Mouse (Mus musculus): ENCODE data around the gene Aldh3a1. TPM values are rescaled to one million over a fixed set of nuclear protein-coding genes. Genes with fewer than 3 reads are reported as not detected.
"Not testable (repeated sequence)": the region's sequence is repeated elsewhere in the genome, so short reads cannot be mapped to it uniquely, and the experiment has no call there.

The Aldh3a1 gene
- polyA plus RNA-seq, 1 experiment from 2014 or later = 0.10 TPM

GRCm38 (mm10) chr11:61164366-61164765 is 43.0 kb upstream of the Aldh3a1 start:
- no peak for ATAC-seq
- Histone ChIP-seq H3K9ac (ENCODE audit: low read depth, low read length) (no peak overlapping the region), H3K36me3 (ENCODE audit: control insufficient read depth, insufficient read depth) (peaks cover 85% of the 10 kb centered on the region), H3K4me2 (replicated peaks; ENCODE audit: low read depth) (no peak overlapping the region), H3K4me3 (ENCODE audit: low read depth, low read length) (no peak overlapping the region), H3K4me1 (replicated peaks; ENCODE audit: control insufficient read depth, insufficient read depth, low read length) (no peaks in the 10 kb centered on the region), H3K27me3 (replicated peaks; ENCODE audit: control insufficient read depth, insufficient read depth, low read length) (no peaks in the 10 kb centered on the region), H3K27ac (ENCODE audit: low read depth, low read length) (peak overlapping the region; percentile 16), H3K9me3 (ENCODE audit: control insufficient read depth) (no peaks in the 10 kb centered on the region)
- TF ChIP-seq CTCF (IDR thresholded peaks at IDR 0.05; ENCODE audit: low read depth) = no peak
- 97% methylated on average over 6 of the region's 6 CpGs for WGBS

GRCm38 (mm10) chr11:61164881-61165280 is 42.5 kb upstream of the Aldh3a1 start:
- WGBS = 89% methylated on average over 10 of the region's 10 CpGs
- Histone ChIP-seq H3K36me3 (ENCODE audit: control insufficient read depth, insufficient read depth) (peaks cover 80% of the 10 kb centered on the region), H3K4me2 (replicated peaks; ENCODE audit: low read depth) (no peak overlapping the region)

GRCm38 (mm10) chr11:61170184-61170583 is 37.2 kb upstream of the Aldh3a1 start:
- Histone ChIP-seq H3K4me1 (replicated peaks; ENCODE audit: control insufficient read depth, insufficient read depth, low read length) (no peaks in the 10 kb centered on the region), H3K9ac (ENCODE audit: low read depth, low read length) (no peak overlapping the region), H3K36me3 (ENCODE audit: control insufficient read depth, insufficient read depth) (peaks cover 27% of the 10 kb centered on the region), H3K27me3 (replicated peaks; ENCODE audit: control insufficient read depth, insufficient read depth, low read length) (no peaks in the 10 kb centered on the region), H3K4me2 (replicated peaks; ENCODE audit: low read depth) (no peak overlapping the region), H3K27ac (ENCODE audit: low read depth, low read length) (no peak overlapping the region), H3K4me3 (ENCODE audit: low read depth, low read length) (no peak overlapping the region), H3K9me3 (ENCODE audit: control insufficient read depth) (no peaks in the 10 kb centered on the region)
- WGBS = 80% methylated on average over 5 of the region's 5 CpGs
- no peak for TF ChIP-seq CTCF (IDR thresholded peaks at IDR 0.05; ENCODE audit: low read depth)
- no peak for ATAC-seq

More at GRCm38 (mm10) chr11:61164881-61165280, 42.5 kb upstream of the Aldh3a1 start:
- Histone ChIP-seq H3K9me3 (ENCODE audit: control insufficient read depth) (no peaks in the 10 kb centered on the region), H3K27me3 (replicated peaks; ENCODE audit: control insufficient read depth, insufficient read depth, low read length) (no peaks in the 10 kb centered on the region), H3K27ac (ENCODE audit: low read depth, low read length) (no peak overlapping the region), H3K4me3 (ENCODE audit: low read depth, low read length) (no peak overlapping the region), H3K9ac (ENCODE audit: low read depth, low read length) (no peak overlapping the region), H3K4me1 (replicated peaks; ENCODE audit: control insufficient read depth, insufficient read depth, low read length) (no peaks in the 10 kb centered on the region)
- no peak for ATAC-seq
- TF ChIP-seq CTCF (IDR thresholded peaks at IDR 0.05; ENCODE audit: low read depth) = no peak

DNA sequence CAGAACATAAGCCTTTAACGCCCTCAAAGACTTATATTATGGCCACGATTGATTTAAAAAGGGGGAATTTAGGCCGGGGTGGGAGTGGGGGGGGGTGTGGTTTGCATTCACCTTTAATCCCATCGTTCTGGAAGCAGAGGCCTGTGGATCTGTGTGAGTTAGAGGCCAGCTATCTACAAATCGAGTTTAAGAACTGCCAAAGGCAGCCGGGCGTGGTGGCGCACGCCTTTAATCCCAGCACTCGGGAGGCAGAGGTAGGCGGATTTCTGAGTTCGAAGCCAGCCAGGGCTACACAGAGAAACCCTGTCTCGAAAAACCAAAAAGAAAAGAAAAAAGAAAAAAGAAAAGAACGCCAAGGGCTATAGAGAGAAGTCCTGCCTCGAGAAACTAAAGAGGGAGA is 33.9 kb upstream of the Aldh3a1 start:
- peak overlapping the region; percentile 94 for H3K4me2 ChIP-seq (replicated peaks; ENCODE audit: low read depth)
- H3K4me1 ChIP-seq (replicated peaks; ENCODE audit: control insufficient read depth, insufficient read depth, low read length); H3K36me3 ChIP-seq (ENCODE audit: control insufficient read depth, insufficient read depth); H3K9me3 ChIP-seq (ENCODE audit: control insufficient read depth); H3K9ac ChIP-seq (ENCODE audit: low read depth, low read length); H3K27me3 ChIP-seq (replicated peaks; ENCODE audit: control insufficient read depth, insufficient read depth, low read length); H3K27ac ChIP-seq (ENCODE audit: low read depth, low read length); ATAC-seq: not testable (repeated sequence)
- WGBS = 20% methylated on average over 15 of the region's 15 CpGs
- H3K4me3 ChIP-seq (ENCODE audit: low read depth, low read length) = peak overlapping the region; percentile 70; the same call in 1 of the 2 replicates

DNA sequence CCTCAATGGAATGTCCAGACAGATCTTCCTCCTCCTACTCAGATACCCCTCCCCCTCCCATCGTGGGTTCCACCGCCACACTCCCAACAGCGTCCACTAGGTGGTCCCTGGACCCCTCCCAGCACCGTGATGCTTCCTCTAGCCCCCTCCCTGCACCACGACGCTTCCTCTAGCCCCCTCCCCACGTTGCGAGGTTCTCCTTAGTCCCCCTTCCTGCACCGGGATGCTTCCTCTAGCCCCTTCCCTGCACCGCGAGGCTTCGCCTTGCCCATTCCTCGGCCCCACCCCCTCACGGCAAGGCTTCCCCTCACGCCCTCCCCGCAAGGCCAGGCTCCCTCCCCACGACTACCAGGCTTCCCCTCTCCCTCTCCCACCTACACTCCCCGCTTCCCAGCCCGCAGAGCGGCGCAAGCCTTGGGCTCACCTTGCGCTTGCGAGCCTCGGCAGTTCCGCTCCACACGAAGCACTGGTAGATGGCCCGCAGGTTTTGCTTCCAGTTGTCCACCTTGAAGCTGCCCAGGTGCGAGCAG is 33.0 kb upstream of the Aldh3a1 start:
- H3K4me2 ChIP-seq (replicated peaks; ENCODE audit: low read depth) = peak overlapping the region; percentile 94
- H3K4me1 ChIP-seq (replicated peaks; ENCODE audit: control insufficient read depth, insufficient read depth, low read length) = no peaks in the 10 kb centered on the region
- H3K9ac ChIP-seq (ENCODE audit: low read depth, low read length) = peak overlapping the region; percentile 83
- no peaks in the 10 kb centered on the region for H3K27me3 ChIP-seq (replicated peaks; ENCODE audit: control insufficient read depth, insufficient read depth, low read length)
- peak; percentile 73 for TF ChIP-seq CTCF (IDR thresholded peaks at IDR 0.05; ENCODE audit: low read depth)
- ATAC-seq = peak; percentile 20
- no peaks in the 10 kb centered on the region for H3K9me3 ChIP-seq (ENCODE audit: control insufficient read depth)
- H3K36me3 ChIP-seq (ENCODE audit: control insufficient read depth, insufficient read depth) = no peaks in the 10 kb centered on the region
- peak overlapping the region; percentile 70 for H3K4me3 ChIP-seq (ENCODE audit: low read depth, low read length)
- WGBS = 1% methylated on average over 28 of the region's 28 CpGs
- H3K27ac ChIP-seq (ENCODE audit: low read depth, low read length) = peak overlapping the region; percentile 92

DNA sequence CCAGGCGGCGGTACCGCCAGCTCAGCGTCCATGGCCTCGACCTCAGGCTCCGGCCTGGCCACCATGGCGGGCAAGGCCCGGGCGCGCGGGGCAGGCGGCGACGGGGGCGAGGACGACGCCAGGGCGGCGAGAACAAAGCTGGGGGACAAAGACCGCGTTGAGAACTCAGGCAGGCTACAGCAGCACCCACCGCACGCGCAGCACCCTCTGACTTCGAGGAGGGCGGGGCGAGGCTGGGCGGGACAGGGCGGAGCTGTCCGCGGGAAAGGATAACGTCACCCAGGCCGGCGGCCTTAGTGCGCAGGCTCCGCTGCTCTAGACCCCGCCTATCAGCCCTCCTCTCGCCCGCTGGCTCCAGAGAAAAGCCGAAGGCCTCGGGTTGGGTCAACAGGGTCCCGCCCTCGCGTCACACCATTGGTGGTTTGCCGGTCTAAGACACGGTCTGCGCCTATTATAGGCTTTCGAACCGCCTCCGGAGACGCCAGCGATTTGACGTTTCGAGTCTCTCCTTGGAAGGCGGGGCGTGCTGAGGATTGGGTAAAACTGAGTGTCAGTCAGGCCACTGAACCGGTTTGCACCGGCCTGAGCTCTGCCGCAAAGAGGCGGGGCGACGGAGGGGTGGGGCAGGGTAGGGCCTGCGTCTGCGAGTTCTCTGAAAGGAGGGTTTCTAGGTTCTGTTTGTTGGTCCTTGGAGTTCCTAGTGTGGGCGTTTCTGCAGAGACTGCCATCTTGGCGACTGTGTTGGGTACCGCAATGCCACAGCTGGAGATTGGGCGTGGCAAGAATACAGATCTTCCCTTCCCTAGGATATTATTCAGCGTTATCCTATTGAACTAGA is 32.3 kb upstream of the Aldh3a1 start, which contains the start of gene Usp22:
TSS of gene Usp22 (minus strand) at position 235 of the 838 bp plus-strand sequence.
- Histone ChIP-seq H3K27ac (ENCODE audit: low read depth, low read length) (peak within 1 kb of the TSS; percentile 92), H3K4me2 (replicated peaks; ENCODE audit: low read depth) (peak within 1 kb of the TSS; percentile 94), H3K9ac (ENCODE audit: low read depth, low read length) (peak within 1 kb of the TSS; percentile 83), H3K9me3 (ENCODE audit: control insufficient read depth) (no peaks in the 10 kb centered on the region), H3K27me3 (replicated peaks; ENCODE audit: control insufficient read depth, insufficient read depth, low read length) (no peaks in the 10 kb centered on the region), H3K36me3 (ENCODE audit: control insufficient read depth, insufficient read depth) (no peaks in the 10 kb centered on the region), H3K4me3 (ENCODE audit: low read depth, low read length) (peak within 1 kb of the TSS; percentile 70), H3K4me1 (replicated peaks; ENCODE audit: control insufficient read depth, insufficient read depth, low read length) (no peaks in the 10 kb centered on the region)
- ATAC-seq = peak; percentile 99
- peak; percentile 41; the same call in 1 of the 2 replicates for TF ChIP-seq CTCF (IDR thresholded peaks at IDR 0.05; ENCODE audit: low read depth)
- WGBS = under 1% methylated on average over 69 of the region's 69 CpGs
